Comparison of ENCODE assay signal across 36 mouse cellular contexts in the genomic region with DNA sequence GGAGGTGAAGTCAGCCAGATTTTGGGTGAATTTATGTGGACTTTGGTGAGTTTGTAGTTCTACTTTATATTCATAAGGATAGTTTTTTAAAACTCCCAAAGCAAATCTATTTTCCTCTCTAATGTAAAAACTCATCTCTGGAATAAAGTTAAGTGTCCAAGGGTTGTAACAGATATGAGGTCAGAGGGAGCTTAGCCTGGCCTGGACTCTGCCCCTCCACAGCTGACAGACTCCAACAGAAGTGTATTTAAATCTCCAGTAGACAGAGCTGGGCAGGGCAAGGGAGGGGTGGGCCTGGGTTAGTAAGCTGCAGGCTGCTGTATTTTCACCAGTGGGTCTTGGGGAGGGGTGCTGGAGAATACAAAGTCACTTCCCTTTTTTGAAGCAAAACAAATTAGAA. TPM values are rescaled to one million over a fixed set of nuclear protein-coding genes. Genes with fewer than 3 reads are reported as not detected.
"Had no signal": no experiment of that assay in that cellular context is flagged by ENCODE, and none has a peak within 500 bp of the region (broad histone marks: within the 10 kb centered on the region; RNA-seq: fewer than 3 reads in every experiment).

No protein-coding gene starts in this region.

RNA-seq across cellular contexts. Expression of gene Il1f9, which starts 2.2 kb away (rescaled TPM):
- total RNA-seq: gastrocnemius, adult 2 months; gastrocnemius, postnatal 10 days; gastrocnemius, postnatal 25 days; gastrocnemius, postnatal 4 days; heart, postnatal 10 days; heart, postnatal 25 days; heart, postnatal 4 days; layer of hippocampus, adult 2 months; layer of hippocampus, postnatal 10 days; layer of hippocampus, postnatal 25 days; left cerebral cortex, adult 2 months; left cerebral cortex, postnatal 14 days; left cerebral cortex, postnatal 36 days had no signal
- polyA plus RNA-seq: frontal cortex, adult 2 months; heart, embryonic 10.5 days; heart, embryonic 12.5 days; heart, embryonic 14.5 days; heart, embryonic 16.5 days; hindbrain, embryonic 10.5 days; hindbrain, embryonic 12.5 days; hindbrain, embryonic 14.5 days; hindbrain, embryonic 16.5 days; inflammation-experienced regulatory T-cells, adult 6 months; intestine, embryonic 15.5 days; intestine, postnatal 0 days; limb, embryonic 10.5 days; limb, embryonic 12.5 days; liver, embryonic 12.5 days had no signal

RNA-seq across cellular contexts. Expression of gene Il1f6, which starts 31.1 kb away (rescaled TPM):
- total RNA-seq: gastrocnemius, adult 2 months; gastrocnemius, postnatal 10 days; gastrocnemius, postnatal 25 days; gastrocnemius, postnatal 4 days; granulocyte monocyte progenitor cell, adult 5-6 weeks; heart, adult 18-20 months; heart, adult 8-10 months; heart, postnatal 10 days; heart, postnatal 25 days; heart, postnatal 4 days; layer of hippocampus, adult 2 months; layer of hippocampus, postnatal 10 days; layer of hippocampus, postnatal 25 days; left cerebral cortex, adult 2 months; left cerebral cortex, postnatal 14 days; left cerebral cortex, postnatal 36 days had no signal
- polyA plus RNA-seq: frontal cortex, adult 2 months; heart, embryonic 10.5 days; heart, embryonic 12.5 days; heart, embryonic 14.5 days; heart, embryonic 16.5 days; hindbrain, embryonic 10.5 days; hindbrain, embryonic 12.5 days; hindbrain, embryonic 14.5 days; hindbrain, embryonic 16.5 days; inflammation-experienced regulatory T-cells, adult 6 months; intestine, embryonic 15.5 days; intestine, postnatal 0 days; kidney, embryonic 15.5 days; limb, embryonic 10.5 days; limb, embryonic 12.5 days; limb, embryonic 14.5 days; liver, embryonic 12.5 days; liver, embryonic 14.5 days; liver, postnatal 0 days had no signal

RNA-seq across cellular contexts. Expression of gene Il1f8, which starts 31.1 kb away (rescaled TPM):
- total RNA-seq: gastrocnemius, adult 2 months; gastrocnemius, postnatal 10 days; gastrocnemius, postnatal 25 days; gastrocnemius, postnatal 4 days; granulocyte monocyte progenitor cell, adult 5-6 weeks; heart, adult 18-20 months; heart, adult 8-10 months; heart, postnatal 10 days; heart, postnatal 25 days; heart, postnatal 4 days; layer of hippocampus, adult 2 months; layer of hippocampus, postnatal 10 days; layer of hippocampus, postnatal 25 days; left cerebral cortex, adult 2 months; left cerebral cortex, postnatal 14 days; left cerebral cortex, postnatal 36 days had no signal
- polyA plus RNA-seq: frontal cortex, adult 2 months; heart, embryonic 10.5 days; heart, embryonic 12.5 days; heart, embryonic 14.5 days; heart, embryonic 16.5 days; hindbrain, embryonic 10.5 days; hindbrain, embryonic 12.5 days; hindbrain, embryonic 14.5 days; hindbrain, embryonic 16.5 days; inflammation-experienced regulatory T-cells, adult 6 months; intestine, embryonic 15.5 days; intestine, postnatal 0 days; kidney, embryonic 15.5 days; kidney, postnatal 0 days; limb, embryonic 10.5 days; limb, embryonic 12.5 days; limb, embryonic 14.5 days; liver, embryonic 12.5 days; liver, embryonic 14.5 days; liver, postnatal 0 days had no signal
